Mouse (Mus musculus) spleen, adult 18-20 months (tissue): Measurements from ENCODE around the gene Hs3st4.

ENCODE experiments used
- DNase-seq, 2 experiments: peaks; one replicate each; pipeline ENCODE4 v3.0.0; 2022; ENCODE audit warnings: mixed read lengths in 2 of 2

Hs3st4 gene

DNA sequence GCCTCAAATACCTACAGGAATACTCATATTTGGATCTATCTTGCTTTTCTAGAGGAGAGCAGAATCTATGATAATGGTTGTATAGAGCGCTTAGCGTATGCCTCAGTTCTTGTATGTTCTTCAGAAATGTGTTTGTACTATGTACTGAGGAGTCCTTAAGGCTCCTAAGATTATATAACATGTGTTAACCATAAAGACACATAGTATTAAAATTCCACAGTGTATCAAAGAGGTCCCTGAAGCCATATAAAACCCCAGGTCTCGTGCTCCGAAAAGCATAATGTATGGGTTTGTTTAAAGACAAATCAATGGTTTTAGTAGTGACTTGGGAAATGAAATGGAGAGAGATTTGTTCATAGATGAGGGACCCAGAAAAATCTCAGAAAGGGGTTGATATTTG lies 371.4 kb downstream of the Hs3st4 start:
- no peak for DNase-seq

DNA sequence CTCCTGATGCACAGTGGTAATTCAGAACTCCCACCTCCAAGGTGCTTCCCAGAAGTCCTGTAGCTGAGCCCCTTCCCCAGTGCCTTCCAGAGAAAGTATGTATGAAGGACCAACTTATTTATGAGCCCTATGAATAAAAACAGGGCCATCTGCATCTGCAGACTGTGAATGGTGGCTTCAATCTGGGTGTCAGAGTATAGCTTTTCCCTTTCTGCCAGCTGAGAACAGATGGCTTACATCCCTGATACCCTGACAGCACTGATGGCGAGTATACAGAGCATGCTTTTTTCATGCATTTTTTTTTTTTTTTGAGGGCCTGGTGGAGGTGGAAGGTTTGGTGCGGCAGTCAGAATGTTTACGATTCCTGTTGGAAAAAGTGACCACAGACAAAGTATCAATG lies 375.4 kb downstream of the Hs3st4 start:
- no peak for DNase-seq

DNA sequence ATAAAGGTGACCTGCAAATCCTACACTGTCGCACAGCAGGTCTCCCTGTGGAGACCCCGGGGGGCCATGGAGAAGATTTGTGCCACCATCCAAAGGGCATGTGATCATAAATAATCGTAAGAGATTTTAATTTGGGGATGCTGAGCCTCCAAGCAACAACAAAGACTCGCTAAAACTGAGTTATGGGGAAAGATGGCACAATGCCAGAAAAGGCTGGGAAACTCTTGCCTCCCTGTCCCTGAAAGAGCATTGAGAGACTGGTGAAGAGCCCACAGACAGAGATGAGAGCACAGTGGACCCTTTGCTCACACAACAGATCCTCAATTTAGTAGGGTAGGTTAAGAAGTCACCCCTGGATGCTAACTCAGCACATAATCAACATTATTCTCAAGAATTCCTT lies 377.2 kb downstream of the Hs3st4 start:
- no peak for DNase-seq

DNA sequence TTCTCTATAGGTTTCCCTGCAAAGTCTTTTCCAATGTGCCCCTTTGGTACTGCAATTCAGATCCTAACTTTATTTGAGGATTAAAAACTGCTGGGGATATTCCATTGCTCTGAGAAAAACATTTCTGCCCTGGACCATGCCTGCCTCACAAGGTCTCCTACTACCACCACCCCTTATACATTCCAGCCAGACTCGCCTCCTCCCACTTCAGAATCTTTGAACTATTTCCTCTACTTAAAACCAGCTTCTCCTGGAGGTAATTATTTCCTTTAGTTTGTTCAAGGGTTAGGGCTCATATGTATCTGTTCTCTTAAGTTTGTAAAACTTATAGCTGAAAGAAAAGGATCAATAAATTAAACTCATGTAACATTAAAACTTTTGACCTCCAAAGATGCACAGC lies 389.6 kb downstream of the Hs3st4 start:
- no peak for DNase-seq

DNA sequence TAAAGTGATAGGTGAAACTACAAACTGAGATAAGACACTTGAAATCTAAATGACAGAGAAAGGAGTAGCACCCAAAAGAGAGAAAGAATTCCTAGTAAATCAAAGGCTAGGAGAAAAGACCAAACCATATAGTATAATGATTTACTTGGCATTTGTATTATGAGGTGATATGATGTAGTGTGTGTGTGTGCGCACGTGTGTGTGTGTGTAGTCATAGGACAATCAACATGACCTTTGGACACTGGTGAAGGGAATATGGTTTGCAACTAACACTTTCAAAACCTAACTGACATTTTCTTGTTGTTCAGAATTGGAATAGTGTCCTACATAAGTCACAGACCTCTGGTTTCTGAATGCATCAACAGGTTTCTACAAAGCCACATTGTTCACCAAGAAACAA lies 390.0 kb downstream of the Hs3st4 start:
- DNase-seq: no peak

DNA sequence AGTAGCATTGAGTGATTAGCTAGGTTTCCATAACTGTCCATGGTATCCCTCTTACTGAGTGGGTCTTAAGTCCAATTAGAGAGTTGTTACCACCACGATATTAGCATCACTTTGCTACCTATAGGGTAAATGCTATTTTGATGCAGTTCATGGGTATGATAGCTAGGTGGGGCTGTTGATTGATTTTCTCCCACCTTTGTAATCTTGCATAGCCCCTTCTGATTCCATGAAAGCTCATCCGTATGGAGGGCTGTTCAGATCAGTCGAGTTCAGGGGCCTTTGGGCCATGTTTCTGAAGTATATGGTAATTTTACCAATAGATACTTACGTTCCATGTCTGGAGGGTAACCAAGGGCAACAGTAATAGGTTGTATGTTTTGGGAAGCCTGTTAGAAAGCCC lies 400.8 kb downstream of the Hs3st4 start:
- no peak for DNase-seq

DNA sequence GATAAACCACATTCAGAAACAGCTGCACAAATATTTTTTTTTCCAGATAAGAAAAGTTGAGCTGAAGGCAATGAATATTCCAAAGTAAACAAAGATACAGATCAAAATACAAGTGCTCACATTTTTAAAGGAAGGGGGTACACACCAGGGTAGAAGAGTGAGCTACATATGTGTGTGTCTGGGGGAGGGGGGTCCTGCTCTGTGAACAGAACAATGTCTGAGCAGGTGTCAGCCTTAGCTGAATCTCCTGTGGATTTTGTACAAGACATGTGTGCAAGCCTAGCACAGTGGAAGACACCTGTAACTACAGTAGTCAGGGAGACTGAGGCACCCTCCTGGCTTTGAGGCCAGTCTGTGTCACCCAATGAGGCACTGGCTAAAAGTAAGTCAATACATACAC lies 416.5 kb downstream of the Hs3st4 start:
- DNase-seq: no peak

DNA sequence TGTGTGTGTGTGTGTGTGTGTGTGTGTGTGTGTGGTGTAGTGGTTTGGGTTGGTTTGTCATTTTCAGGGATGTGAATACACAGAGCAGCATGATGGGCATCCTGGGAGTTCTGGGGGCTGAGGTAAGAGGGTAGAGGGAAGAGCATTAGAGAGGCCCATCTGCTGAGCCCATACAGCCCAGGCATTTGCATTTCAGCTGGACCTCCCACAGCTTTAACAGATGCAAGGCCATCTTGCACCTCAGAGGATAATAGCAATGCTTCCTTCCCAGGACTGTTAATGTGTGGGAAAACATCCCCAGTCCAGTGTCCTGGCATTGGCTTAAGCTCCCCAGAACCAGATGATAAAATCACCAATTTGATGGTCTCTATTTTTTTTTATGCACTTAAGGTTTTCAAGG lies 444.3 kb downstream of the Hs3st4 start:
- no peak for DNase-seq
